Mouse (Mus musculus): ENCODE data around the gene Pam. TPM values are rescaled to one million over a fixed set of nuclear protein-coding genes. Genes with fewer than 3 reads are reported as not detected.

Pam gene
- polyA plus RNA-seq, 1 experiment = 35.4 TPM

DNA sequence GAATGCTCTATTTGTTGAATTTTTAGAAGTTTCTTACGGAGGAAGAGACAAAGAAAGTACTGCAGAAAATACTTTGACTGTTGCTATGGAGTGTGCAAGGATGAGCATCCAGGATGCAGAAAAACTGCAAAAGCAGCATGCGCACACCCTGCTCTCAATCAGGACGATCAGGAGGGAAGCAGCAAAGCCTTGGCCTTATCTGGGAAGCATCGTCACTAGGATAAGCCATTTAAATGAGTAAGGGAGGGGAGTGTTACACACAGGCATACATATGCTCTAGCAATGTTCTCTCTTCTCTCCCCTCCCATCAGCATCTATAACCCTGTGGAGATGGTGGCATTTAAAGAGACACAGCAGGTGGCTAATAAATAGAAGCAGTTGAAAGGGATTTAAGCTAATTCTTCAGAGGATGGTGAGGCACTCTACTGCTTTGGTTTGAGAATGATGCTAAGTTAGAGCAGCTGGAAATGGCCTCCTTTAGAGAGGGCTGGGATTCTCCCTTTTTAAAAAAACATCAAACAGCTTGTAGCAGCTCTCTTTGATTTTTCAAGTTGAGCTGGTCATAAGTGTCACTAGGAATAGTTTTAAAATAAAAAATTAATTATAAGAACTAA, 165.9 kb downstream of the Pam start:
- Histone ChIP-seq H3K4me3 (replicated peaks; ENCODE audit: insufficient read depth, low read depth, low read length) (no peak overlapping the region), H3K4me1 (ENCODE audit: control insufficient read depth, insufficient read depth, low read length) (no peaks in the 10 kb centered on the region), H3K27me3 (ENCODE audit: control insufficient read depth, insufficient read depth, low read length) (no peaks in the 10 kb centered on the region), H3K27ac (ENCODE audit: insufficient read depth, low read length) (no peak overlapping the region)
- no peak for TF ChIP-seq CTCF (IDR thresholded peaks at IDR 0.05; ENCODE audit: borderline replicate concordance, insufficient read depth, low read depth, low read length)
- WGBS = 34% methylated on average over 4 of the region's 4 CpGs
- no peak for DNase-seq

DNA sequence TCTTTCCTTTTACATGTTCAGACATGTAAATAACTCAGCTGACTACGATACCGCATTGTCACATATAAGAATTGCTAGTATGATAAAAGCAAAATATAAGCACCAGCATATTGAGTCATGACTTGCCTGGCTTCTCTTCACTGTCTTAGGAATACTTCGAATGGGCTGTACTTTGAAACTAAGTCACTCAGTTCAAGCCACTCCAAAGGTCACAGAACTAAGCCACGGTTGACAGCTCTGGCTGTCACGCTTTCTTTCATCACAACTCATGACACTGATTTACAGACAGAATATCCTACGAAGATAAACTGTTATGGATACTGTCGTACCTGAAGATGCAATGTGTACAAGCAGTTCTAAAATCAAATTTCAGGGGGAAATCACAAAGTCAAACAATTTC, 168.7 kb downstream of the Pam start:
- WGBS = 84% methylated on average over 7 of the region's 7 CpGs
- H3K4me3 ChIP-seq (replicated peaks; ENCODE audit: insufficient read depth, low read depth, low read length) = no peak overlapping the region
- TF ChIP-seq POLR2A (IDR thresholded peaks at IDR 0.05; ENCODE audit: borderline replicate concordance, insufficient read depth, low read length) = no peak
- no peak for TF ChIP-seq CTCF (IDR thresholded peaks at IDR 0.05; ENCODE audit: borderline replicate concordance, insufficient read depth, low read depth, low read length)
- no peak for DNase-seq
- no peaks in the 10 kb centered on the region for H3K4me1 ChIP-seq (ENCODE audit: control insufficient read depth, insufficient read depth, low read length)
- H3K27me3 ChIP-seq (ENCODE audit: control insufficient read depth, insufficient read depth, low read length) = no peaks in the 10 kb centered on the region
- no peak overlapping the region for H3K27ac ChIP-seq (ENCODE audit: insufficient read depth, low read length)

DNA sequence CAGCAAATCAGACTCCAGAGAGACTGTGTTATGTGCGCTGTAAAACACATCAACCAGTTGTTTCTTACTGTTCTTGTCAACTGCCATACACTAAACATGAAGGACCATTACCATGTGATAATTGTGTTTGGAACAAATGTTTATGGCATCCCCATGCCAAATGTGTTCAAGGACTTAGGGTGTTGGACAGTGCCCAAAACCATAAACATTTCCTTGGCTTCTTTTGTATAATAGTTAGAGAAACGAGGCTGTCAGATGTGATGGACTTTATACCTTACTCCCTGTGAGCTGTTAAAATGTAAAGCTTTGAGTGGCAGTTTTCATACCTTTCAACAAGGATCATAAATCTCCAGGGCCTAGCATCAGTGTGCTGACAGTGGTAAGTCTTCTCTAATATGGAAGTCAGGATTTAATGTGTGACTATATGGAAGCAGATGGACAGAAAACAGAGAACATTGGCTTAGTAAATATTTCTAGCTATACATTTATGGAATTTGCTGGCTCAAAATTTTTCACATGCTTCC, 169.4 kb downstream of the Pam start:
- no peaks in the 10 kb centered on the region for H3K4me1 ChIP-seq (ENCODE audit: control insufficient read depth, insufficient read depth, low read length)
- no peak overlapping the region for H3K4me3 ChIP-seq (replicated peaks; ENCODE audit: insufficient read depth, low read depth, low read length)
- TF ChIP-seq CTCF (IDR thresholded peaks at IDR 0.05; ENCODE audit: borderline replicate concordance, insufficient read depth, low read depth, low read length) (no peak), POLR2A (IDR thresholded peaks at IDR 0.05; ENCODE audit: borderline replicate concordance, insufficient read depth, low read length) (no peak)
- WGBS = 41% methylated on average over 2 of the region's 2 CpGs
- no peak overlapping the region for H3K27ac ChIP-seq (ENCODE audit: insufficient read depth, low read length)
- DNase-seq = no peak
- no peaks in the 10 kb centered on the region for H3K27me3 ChIP-seq (ENCODE audit: control insufficient read depth, insufficient read depth, low read length)

DNA sequence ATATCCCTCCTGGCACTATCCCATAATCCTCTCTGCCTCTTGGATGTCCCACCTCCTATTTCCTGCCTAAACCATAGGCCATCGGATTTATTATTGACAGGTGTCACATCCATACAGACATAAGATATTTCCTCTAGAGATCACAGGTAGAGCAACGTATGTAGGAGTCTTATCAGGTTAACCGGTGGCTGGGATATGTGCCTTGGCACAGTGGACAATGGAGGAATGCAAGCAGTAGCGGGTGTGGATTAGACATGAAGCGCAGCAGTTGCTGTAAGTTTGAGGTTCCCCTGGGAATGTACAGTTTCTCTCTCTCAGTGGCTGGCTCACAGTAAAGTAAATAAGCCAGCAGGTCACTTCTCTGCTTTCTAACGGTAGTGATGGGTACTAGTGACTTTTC, 173.1 kb downstream of the Pam start:
- H3K27ac ChIP-seq (ENCODE audit: insufficient read depth, low read length) = no peak overlapping the region

DNA sequence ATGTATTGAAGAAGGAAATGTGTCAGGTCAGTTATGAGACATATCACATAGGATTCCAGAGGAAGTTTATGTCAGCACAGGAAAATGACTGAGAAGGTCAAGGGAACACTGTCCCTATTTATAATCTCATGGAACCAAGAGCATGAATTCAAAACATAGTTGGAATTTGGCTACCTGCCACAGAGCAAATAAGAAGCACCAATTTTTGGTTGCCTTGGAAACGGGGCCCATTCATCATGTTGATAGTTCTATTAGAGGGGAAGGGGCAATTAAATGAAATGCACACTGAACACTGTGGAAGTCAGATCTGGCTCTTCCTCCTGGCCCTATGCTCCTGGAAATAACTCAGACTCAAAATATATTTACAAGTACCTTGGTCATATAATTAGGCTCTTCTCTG, 173.6 kb downstream of the Pam start:
- 71% methylated on average over 1 of the region's 1 CpGs for WGBS

More for the DNA sequence above, 173.1 kb downstream of the Pam start:
- no peaks in the 10 kb centered on the region for H3K27me3 ChIP-seq (ENCODE audit: control insufficient read depth, insufficient read depth, low read length)
- no peak for DNase-seq
- TF ChIP-seq CTCF (IDR thresholded peaks at IDR 0.05; ENCODE audit: borderline replicate concordance, insufficient read depth, low read depth, low read length) (no peak), POLR2A (IDR thresholded peaks at IDR 0.05; ENCODE audit: borderline replicate concordance, insufficient read depth, low read length) (no peak)
- WGBS = 79% methylated on average over 6 of the region's 6 CpGs
- no peak overlapping the region for H3K4me3 ChIP-seq (replicated peaks; ENCODE audit: insufficient read depth, low read depth, low read length)
- H3K4me1 ChIP-seq (ENCODE audit: control insufficient read depth, insufficient read depth, low read length) = no peaks in the 10 kb centered on the region

DNA sequence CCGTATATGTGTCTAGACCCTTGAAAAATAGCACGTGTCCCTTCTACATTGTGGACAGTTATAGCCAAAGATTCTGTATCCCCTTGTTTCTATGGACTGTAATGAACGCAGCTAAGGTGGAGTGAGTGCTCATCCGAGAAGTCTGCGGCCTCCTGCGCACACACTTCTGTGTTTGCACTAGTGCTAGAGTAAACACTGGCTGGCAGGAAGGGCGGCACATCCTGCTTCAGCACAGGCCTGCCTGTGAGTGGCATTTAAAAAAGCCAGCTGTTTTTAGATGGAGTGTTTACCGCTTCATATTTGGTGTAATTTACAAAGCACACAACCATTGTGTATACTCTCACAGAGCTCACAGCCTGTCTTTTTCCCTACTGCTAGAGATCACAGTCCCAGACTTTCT, 177.0 kb downstream of the Pam start:
- Histone ChIP-seq H3K4me3 (replicated peaks; ENCODE audit: insufficient read depth, low read depth, low read length) (no peak overlapping the region), H3K27ac (ENCODE audit: insufficient read depth, low read length) (no peak overlapping the region), H3K4me1 (ENCODE audit: control insufficient read depth, insufficient read depth, low read length) (no peaks in the 10 kb centered on the region), H3K27me3 (ENCODE audit: control insufficient read depth, insufficient read depth, low read length) (no peaks in the 10 kb centered on the region)
- no peak for DNase-seq
- TF ChIP-seq POLR2A (IDR thresholded peaks at IDR 0.05; ENCODE audit: borderline replicate concordance, insufficient read depth, low read length) (no peak), CTCF (IDR thresholded peaks at IDR 0.05; ENCODE audit: borderline replicate concordance, insufficient read depth, low read depth, low read length) (no peak)
- 91% methylated on average over 8 of the region's 8 CpGs for WGBS

More for the DNA sequence above, 173.6 kb downstream of the Pam start:
- Histone ChIP-seq H3K27me3 (ENCODE audit: control insufficient read depth, insufficient read depth, low read length) (no peaks in the 10 kb centered on the region), H3K4me1 (ENCODE audit: control insufficient read depth, insufficient read depth, low read length) (no peaks in the 10 kb centered on the region), H3K27ac (ENCODE audit: insufficient read depth, low read length) (no peak overlapping the region), H3K4me3 (replicated peaks; ENCODE audit: insufficient read depth, low read depth, low read length) (no peak overlapping the region)
- DNase-seq = no peak
- no peak for TF ChIP-seq CTCF (IDR thresholded peaks at IDR 0.05; ENCODE audit: borderline replicate concordance, insufficient read depth, low read depth, low read length)
- TF ChIP-seq POLR2A (IDR thresholded peaks at IDR 0.05; ENCODE audit: borderline replicate concordance, insufficient read depth, low read length) = no peak

DNA sequence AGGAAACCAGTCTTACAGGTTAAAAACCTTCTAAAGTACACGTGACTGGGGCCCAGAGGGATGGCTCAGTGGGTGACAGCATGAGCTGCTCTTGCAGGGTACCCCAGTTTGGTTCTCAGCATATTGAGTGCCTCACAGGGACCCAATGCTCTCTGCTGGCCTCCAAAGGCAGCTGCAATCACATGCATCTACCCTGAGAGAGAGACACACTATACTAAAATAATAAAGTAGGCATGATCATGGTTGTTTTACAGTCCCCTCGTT, 178.5 kb downstream of the Pam start:
- no peak for DNase-seq
- no peaks in the 10 kb centered on the region for H3K27me3 ChIP-seq (ENCODE audit: control insufficient read depth, insufficient read depth, low read length)
- H3K4me3 ChIP-seq (replicated peaks; ENCODE audit: insufficient read depth, low read depth, low read length) = no peak overlapping the region
- 82% methylated on average over 2 of the region's 2 CpGs for WGBS
- no peak for TF ChIP-seq POLR2A (IDR thresholded peaks at IDR 0.05; ENCODE audit: borderline replicate concordance, insufficient read depth, low read length)
- TF ChIP-seq CTCF (IDR thresholded peaks at IDR 0.05; ENCODE audit: borderline replicate concordance, insufficient read depth, low read depth, low read length) = no peak
- no peak overlapping the region for H3K27ac ChIP-seq (ENCODE audit: insufficient read depth, low read length)
- no peaks in the 10 kb centered on the region for H3K4me1 ChIP-seq (ENCODE audit: control insufficient read depth, insufficient read depth, low read length)

DNA sequence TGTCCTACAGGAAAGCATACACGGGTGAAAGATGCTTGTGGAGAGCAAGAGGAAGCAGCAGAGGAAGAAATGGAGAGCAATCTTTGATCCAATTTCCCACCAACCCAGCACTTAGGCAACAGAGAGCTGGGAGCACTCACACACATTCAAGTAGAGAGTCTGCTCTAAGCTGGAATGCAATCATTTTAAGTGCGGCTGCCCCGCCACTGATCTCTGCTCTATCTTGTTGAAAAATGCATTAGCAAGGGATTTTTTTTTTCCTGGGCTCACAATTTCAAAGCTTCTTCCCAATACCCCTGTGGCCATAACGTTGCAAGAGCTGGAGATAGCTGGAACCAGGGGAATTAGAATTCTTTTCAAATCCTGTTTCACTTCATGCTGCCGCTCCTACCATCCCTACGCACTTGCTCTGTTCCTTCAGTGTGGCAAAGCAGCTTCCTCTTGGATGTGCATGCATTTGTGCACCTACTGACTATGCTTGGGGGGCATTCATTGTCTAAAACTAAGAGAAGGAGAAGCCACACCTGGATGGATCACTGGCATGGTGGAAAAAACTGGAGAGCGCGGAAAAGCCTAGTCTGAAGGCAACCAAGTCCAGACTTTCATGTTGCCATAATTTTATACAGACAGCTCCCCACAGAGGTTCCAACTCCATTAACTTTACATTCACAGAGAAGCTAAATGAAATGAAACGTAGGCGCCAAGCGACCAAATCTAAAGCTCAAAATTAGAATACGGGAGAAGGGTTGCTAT, 179.1 kb downstream of the Pam start:
- H3K27me3 ChIP-seq (ENCODE audit: control insufficient read depth, insufficient read depth, low read length) = no peaks in the 10 kb centered on the region
- WGBS = 89% methylated on average over 12 of the region's 12 CpGs
- DNase-seq = no peak
- H3K4me3 ChIP-seq (replicated peaks; ENCODE audit: insufficient read depth, low read depth, low read length) = no peak overlapping the region
- no peaks in the 10 kb centered on the region for H3K4me1 ChIP-seq (ENCODE audit: control insufficient read depth, insufficient read depth, low read length)
- no peak for TF ChIP-seq CTCF (IDR thresholded peaks at IDR 0.05; ENCODE audit: borderline replicate concordance, insufficient read depth, low read depth, low read length)
- TF ChIP-seq POLR2A (IDR thresholded peaks at IDR 0.05; ENCODE audit: borderline replicate concordance, insufficient read depth, low read length) = no peak
- H3K27ac ChIP-seq (ENCODE audit: insufficient read depth, low read length) = no peak overlapping the region

All from cerebellum, adult 2 months (tissue).